Mouse (Mus musculus): ENCODE measurements at regions not wholly inside any gene's neighbourhood (a gene's known extent, or its start where the extent isn't known, plus 50 kb on each side); places are given as distances from the start of the nearest gene placed in this dataset.

DNA sequence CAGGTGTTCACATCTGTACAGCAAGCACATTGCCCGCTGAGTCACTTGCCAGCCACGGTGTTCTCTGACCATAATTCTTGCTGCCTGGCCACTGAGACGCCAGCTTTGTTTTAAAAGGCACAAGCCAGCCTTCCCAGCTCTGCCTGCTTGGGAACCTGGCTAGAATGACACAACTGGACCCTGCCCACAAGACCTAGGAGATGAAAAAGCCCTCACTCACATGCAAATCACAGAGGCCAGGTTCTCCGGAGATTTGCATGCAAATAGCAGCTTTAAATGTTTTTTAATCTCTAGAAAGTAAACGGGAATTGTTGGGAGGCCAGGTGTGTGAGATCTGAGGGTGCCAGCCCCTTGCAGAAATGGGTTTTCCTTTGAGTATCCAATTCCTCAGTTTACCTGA, 71.9 kb downstream of the 1810010D01Rik start:
- POLR2A ChIA-PET, result no interaction called here
- ATAC-seq (no peak), DNase-seq (ENCODE audit: low read depth, low spot score) (no peak)
- H3K27me3 ChIP-seq, result no peaks in the 10 kb centered on the region
- CTCF ChIA-PET, result no interaction called here
- in situ Hi-C loops (cut with MboI; ENCODE audit: low pct_unique_long_range_greater_than_20kb), result no loop called here
- no peak for TF ChIP-seq CTCF (IDR thresholded peaks at IDR 0.05)

DNA sequence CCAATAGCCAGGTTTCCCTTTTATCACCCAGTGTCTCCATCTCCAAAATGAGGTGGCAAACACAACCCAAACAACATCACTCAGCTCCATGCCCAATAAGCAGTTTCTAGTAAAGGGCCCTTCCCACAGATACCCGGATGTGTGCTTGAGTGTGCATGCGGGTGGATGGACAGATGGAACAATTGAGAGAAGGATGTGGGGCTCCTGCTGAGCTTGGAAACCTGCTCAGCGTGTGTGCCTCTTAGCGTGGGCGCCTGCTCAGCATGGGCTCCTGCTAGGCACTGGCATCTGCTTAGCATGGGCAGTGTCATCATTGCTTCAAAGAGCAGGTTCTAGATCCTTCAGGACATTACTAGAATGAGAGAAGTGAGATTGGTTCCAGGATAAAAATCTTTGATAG, 75.4 kb downstream of the 1810010D01Rik start:
- H3K27me3 ChIP-seq, result no peaks in the 10 kb centered on the region
- in situ Hi-C loops (cut with MboI; ENCODE audit: low pct_unique_long_range_greater_than_20kb), result no loop called here
- ChIA-PET POLR2A (no interaction called here), CTCF (no interaction called here)
- ATAC-seq, result no peak
- TF ChIP-seq CTCF (IDR thresholded peaks at IDR 0.05), result no peak
- no peak for DNase-seq (ENCODE audit: low read depth, low spot score)

DNA sequence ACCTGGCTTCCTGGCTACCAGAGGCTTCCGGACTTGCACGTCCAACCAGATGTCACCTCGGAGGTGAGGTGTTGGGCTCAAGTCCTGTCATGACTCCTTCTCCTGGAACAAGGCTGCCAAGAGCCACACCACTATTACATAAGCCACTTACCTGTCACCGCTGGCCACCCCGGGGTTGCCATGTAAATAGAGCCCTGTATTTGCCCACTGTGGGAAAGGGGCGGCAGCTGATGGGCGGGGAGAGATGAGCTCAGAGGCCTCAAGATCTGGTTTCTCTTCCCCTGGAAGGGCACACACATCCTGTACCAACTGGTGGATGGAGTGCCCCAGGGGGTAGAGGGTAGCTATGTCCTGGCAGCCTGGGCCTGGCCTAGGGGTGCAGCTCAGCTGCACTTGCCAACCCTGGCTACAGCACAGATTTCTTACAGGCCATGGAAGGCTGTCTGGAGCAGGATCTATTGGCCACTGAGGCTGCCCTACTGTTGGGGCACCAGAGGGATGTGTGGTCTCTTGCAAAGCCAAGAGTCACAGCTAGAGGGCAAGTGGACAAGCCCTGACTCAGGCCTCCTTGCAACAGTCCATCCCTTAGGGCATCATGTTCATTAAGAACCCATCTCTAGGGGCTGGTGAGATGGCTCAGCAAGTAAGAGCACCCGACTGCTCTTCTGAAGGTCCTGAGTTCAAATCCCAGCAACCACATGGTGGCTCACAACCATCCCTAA, 76.3 kb downstream of the 1810010D01Rik start:
- CTCF ChIA-PET, result interaction anchor here (1.0 to 1.1 kb wide), 2 partner anchors 10 to 125 kb away, joined by 3 to 4 read pairs; no protein-coding TSS in a partner anchor
- DNase-seq (ENCODE audit: low read depth, low spot score) (no peak), ATAC-seq (no peak)
- in situ Hi-C loops (cut with MboI; ENCODE audit: low pct_unique_long_range_greater_than_20kb), result no loop called here
- TF ChIP-seq CTCF (IDR thresholded peaks at IDR 0.05), result no peak
- POLR2A ChIA-PET, result no interaction called here
- no peaks in the 10 kb centered on the region for H3K27me3 ChIP-seq

DNA sequence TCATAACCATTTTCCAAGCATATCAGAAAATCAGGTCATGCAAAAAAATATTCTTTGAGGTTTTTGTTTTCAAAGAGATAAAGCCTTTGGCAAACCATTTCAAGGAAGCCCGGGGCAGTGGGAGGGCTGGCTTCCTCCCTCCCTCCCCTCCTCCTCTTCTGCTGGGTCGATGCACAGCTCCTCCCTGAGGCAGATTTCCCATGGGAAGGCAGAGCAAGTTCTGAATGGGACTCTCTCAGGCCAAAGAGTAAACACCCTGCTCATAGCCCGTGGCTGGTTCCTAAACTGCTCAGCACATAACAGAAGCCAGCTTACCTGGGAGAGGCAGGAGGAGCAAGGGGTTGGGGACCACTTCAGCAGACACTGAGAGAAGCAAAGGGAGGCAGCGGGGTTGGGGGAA, 77.9 kb downstream of the 1810010D01Rik start:
- in situ Hi-C loops (cut with MboI; ENCODE audit: low pct_unique_long_range_greater_than_20kb), result no loop called here
- peak; percentile 68 for ATAC-seq
- no peak for TF ChIP-seq CTCF (IDR thresholded peaks at IDR 0.05)
- POLR2A ChIA-PET, result no interaction called here
- CTCF ChIA-PET, result interaction anchor here (1.2 kb wide), 1 partner anchor 15 kb away, joined by 4 read pairs; no protein-coding TSS in a partner anchor
- DNase-seq (ENCODE audit: low read depth, low spot score), result no peak
- no peaks in the 10 kb centered on the region for H3K27me3 ChIP-seq

DNA sequence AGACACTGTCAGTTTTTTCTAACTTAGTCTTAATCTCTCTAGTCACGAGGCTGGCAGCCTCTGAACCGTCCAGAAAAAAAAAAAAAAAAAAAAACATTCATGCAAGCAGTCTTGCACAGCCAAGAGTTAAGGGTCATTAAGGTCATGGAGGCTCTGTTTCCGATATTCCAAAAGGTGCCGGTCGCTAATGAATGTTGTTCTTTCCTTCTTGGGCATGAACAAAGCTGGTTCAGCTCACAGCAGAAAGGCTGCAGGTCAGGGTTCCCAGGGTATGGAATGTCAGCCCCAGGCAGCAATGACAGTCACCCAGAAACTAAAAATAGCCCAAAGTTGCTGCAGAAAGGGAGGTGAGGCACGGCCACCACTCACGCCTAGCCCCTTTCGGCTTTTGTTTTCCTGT, 80.3 kb downstream of the 1810010D01Rik start:
- in situ Hi-C loops (cut with MboI; ENCODE audit: low pct_unique_long_range_greater_than_20kb), result no loop called here
- no peak for TF ChIP-seq CTCF (IDR thresholded peaks at IDR 0.05)
- ATAC-seq (no peak), DNase-seq (ENCODE audit: low read depth, low spot score) (no peak)
- H3K27me3 ChIP-seq, result no peaks in the 10 kb centered on the region
- ChIA-PET POLR2A (no interaction called here), CTCF (no interaction called here)

DNA sequence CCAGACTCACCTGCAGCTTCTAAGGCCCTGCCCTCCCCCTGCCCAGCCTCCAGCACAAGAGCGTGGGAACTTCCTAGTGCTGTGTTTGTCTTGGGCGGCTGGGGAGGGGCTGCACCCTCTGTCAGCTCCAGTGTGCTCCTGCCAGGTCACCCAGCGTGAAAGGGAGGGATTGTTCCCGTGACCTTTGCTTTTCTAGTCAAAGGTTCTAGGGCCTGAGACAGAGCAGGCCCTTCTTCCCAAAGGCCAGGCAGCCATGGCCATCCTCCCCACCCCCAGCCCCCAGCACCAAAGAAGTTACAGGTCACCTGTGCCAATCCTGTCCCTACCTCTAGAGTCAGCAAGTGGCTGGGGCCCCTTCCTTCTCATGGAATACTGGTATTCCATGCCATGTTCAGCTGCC, 80.7 kb downstream of the 1810010D01Rik start:
- TF ChIP-seq CTCF (IDR thresholded peaks at IDR 0.05), result no peak
- DNase-seq (ENCODE audit: low read depth, low spot score) (no peak), ATAC-seq (no peak)
- ChIA-PET CTCF (no interaction called here), POLR2A (no interaction called here)
- no peaks in the 10 kb centered on the region for H3K27me3 ChIP-seq
- in situ Hi-C loops (cut with MboI; ENCODE audit: low pct_unique_long_range_greater_than_20kb), result no loop called here

DNA sequence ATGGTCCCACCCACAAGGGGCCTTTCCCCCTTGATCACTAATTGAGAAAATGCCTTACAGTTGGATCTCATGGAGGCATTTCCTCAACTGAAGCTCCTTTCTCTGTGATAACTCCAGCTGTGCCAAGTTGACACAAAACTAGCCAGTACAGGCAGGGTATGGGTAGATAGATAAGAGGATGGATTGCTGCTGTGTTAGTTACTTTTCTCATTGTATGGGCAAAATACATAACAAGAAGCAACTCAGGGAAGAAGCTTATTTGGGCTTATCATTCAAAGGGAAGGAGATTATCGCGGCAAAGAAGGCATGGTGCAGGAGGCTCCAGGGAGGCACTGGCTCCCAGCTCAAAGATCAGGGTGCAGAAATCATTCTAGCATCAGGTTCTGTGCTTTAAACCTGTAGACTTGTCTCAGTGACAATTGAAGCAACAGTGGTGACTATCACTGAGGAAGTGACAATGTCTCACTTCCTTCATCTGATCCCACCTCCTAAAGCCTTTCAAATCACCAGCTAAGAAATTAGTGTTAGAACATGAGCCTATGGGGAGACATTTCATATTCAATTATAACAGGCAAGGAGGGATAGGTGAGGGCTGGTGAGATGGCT, 83.8 kb downstream of the 1810010D01Rik start:
- ATAC-seq (no peak), DNase-seq (ENCODE audit: low read depth, low spot score) (no peak)
- POLR2A ChIA-PET, result interaction anchor here (0.6 kb wide), 1 partner anchor 78 kb away, joined by 4 read pairs; no protein-coding TSS in a partner anchor
- H3K27me3 ChIP-seq, result no peaks in the 10 kb centered on the region
- in situ Hi-C loops (cut with MboI; ENCODE audit: low pct_unique_long_range_greater_than_20kb), result no loop called here
- CTCF ChIA-PET, result no interaction called here
- no peak for TF ChIP-seq CTCF (IDR thresholded peaks at IDR 0.05)

DNA sequence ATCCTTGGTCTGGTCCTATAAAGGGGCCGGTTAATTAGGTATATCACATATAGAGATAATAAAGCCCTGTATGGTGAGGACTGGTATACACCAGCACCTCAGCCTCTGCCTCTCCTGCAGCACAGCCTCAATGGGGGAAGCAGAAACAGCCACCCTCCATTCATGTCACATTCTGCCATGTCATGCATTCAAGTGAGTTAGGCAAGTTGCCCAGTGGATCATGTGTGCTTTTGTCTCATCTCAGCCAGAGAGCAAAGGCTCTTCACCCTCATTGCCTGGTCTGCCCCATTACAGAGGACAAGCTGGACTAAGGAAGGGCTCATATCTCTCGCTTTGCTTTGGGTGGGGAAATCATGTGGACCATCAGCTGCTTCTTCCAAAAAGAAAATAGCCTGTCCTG, 85.4 kb downstream of the 1810010D01Rik start:
- DNase-seq (ENCODE audit: low read depth, low spot score), result no peak
- CTCF ChIA-PET, result interaction anchor here (1.3 to 1.4 kb wide), 2 partner anchors 9 to 69 kb away, joined by 3 to 4 read pairs; no protein-coding TSS in a partner anchor
- ATAC-seq, result no peak

DNA sequence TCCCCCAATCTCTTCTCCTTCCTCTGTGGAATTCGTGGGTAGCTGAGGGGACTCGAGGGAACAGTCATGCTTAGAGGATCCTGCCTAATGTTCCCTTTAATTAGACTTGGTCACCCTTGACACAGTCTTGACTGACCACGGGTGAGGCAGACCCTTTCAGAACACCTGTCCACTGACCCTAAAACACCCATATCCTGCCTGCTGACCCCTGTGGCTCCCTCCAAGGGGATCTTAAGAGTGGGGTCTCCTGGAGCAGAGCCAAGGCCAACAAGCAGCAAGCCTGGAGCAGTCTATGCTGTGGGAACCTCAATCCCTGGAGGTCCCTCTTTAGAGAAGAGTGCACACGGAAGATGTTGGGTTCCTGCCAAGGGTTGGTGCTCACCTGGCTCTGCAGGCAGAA, 89.5 kb downstream of the 1810010D01Rik start:
- in situ Hi-C loops (cut with MboI; ENCODE audit: low pct_unique_long_range_greater_than_20kb), result no loop called here
- POLR2A ChIA-PET, result no interaction called here
- TF ChIP-seq CTCF (IDR thresholded peaks at IDR 0.05), result no peak
- CTCF ChIA-PET, result no interaction called here
- no peak for DNase-seq (ENCODE audit: low read depth, low spot score)
- ATAC-seq, result no peak
- no peaks in the 10 kb centered on the region for H3K27me3 ChIP-seq

More for the DNA sequence above, 85.4 kb downstream of the 1810010D01Rik start:
- no peak for TF ChIP-seq CTCF (IDR thresholded peaks at IDR 0.05)
- POLR2A ChIA-PET, result no interaction called here
- in situ Hi-C loops (cut with MboI; ENCODE audit: low pct_unique_long_range_greater_than_20kb), result no loop called here
- no peaks in the 10 kb centered on the region for H3K27me3 ChIP-seq

DNA sequence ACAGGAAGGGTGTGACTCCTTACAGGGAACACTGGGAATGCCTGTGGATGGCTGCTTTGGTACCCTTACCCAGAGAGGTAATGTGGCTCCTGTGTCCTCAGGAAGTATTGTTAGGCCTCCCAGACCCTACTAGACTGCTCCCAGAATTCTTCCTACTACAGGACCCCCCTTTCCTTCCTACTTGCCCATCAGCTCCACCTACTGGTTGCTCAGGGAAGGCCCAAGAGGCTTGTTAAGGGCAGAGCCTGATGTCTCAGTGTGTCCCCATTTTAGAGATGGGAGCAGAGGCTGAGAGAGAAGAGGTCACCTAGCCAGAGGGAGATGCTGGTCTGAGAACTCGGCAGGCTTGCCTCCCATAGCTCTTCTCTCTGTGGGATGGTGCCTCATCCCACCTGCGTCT, 93.3 kb downstream of the 1810010D01Rik start:
- no peaks in the 10 kb centered on the region for H3K27me3 ChIP-seq
- POLR2A ChIA-PET, result interaction anchor here (1.0 kb wide), 1 partner anchor 177 kb away, joined by 3 read pairs; no protein-coding TSS in a partner anchor
- TF ChIP-seq CTCF (IDR thresholded peaks at IDR 0.05), result no peak
- CTCF ChIA-PET, result interaction anchor here (0.7 to 1.8 kb wide), 3 partner anchors 16 to 183 kb away, joined by 3 to 4 read pairs (median 3); no protein-coding TSS in a partner anchor
- in situ Hi-C loops (cut with MboI; ENCODE audit: low pct_unique_long_range_greater_than_20kb), result loop anchor here (5.0 kb wide), 1 partner anchor 128 kb away; no protein-coding TSS in a partner anchor
- no peak for DNase-seq (ENCODE audit: low read depth, low spot score)
- no peak for ATAC-seq

DNA sequence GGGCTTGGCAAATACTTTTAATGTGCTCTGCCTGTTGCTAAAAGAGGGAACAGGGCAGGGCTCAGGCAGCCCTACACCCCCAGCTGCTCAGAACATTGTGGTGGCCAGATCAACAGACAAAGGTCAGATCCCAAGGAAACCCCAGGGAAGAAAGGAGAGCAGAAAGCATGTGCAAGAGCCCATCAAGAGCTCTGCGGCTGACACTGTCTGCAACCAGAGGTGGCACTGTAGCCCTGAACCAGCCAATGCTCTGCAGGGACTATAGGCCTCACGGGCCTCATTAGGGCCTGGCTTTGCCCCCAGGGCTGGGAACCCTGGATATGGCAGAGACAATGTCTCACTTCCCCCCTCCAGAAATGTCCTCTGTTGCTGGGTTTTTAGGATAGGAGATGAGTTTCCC, 93.8 kb downstream of the 1810010D01Rik start:
- no peak for ATAC-seq
- H3K27me3 ChIP-seq, result no peaks in the 10 kb centered on the region
- POLR2A ChIA-PET, result interaction anchor here (0.5 to 1.0 kb wide), 2 partner anchors 168 to 176 kb away, joined by 3 read pairs; no protein-coding TSS in a partner anchor
- CTCF ChIA-PET, result interaction anchor here (0.7 to 1.8 kb wide), 6 partner anchors 16 to 183 kb away, joined by 3 to 4 read pairs (median 4); no protein-coding TSS in a partner anchor
- in situ Hi-C loops (cut with MboI; ENCODE audit: low pct_unique_long_range_greater_than_20kb), result loop anchor here (5.0 kb wide), 1 partner anchor 128 kb away; no protein-coding TSS in a partner anchor
- DNase-seq (ENCODE audit: low read depth, low spot score), result no peak
- TF ChIP-seq CTCF (IDR thresholded peaks at IDR 0.05), result no peak

Data from Patski (cell line).